Mouse (Mus musculus): Measurements from ENCODE around the gene Klhl11.

DNA sequence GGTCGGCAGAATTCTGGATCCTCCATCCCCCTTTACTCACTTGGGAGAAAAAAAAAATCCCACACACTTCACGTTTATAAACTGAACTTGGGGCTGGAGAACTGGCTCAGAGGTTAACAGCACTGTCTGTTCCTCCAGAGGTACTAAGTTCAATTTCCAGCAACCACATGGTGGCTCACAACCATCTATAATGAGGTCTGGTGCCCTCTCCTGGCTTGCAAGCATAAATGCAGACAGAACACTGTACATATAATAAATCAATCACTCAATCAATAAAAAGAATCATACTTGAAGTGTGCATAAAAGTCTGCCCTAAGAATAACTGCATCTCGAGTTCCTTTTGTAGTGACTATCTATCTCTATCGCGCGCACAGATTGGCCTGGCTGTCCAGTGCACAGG, 18.4 kb upstream of the Klhl11 start:
- no peak for TF ChIP-seq CTCF (IDR thresholded peaks at IDR 0.05; ENCODE audit: borderline replicate concordance, control insufficient read depth, extremely low read depth, insufficient read depth, low read length, poor library complexity)
- no peak for TF ChIP-seq POLR2A (IDR thresholded peaks at IDR 0.05; ENCODE audit: control insufficient read depth, extremely low read depth, insufficient read depth, low read length, poor library complexity)
